Mouse (Mus musculus): ENCODE measurements around the gene Msl1.
"Not testable (repeated sequence)": the region's sequence is repeated elsewhere in the genome, so short reads cannot be mapped to it uniquely, and the experiment has no call there.

Gene Msl1

GRCm38 (mm10) chr11:98794469-98795014 is 774 bp upstream of the Msl1 start:
- DNase-seq (ENCODE audit: extremely low spot score, low read depth, low spot score): no peak

GRCm38 (mm10) chr11:98795714-98796514 is 598 bp downstream of the Msl1 start:
- DNase-seq (ENCODE audit: extremely low spot score, low read depth, low spot score): no peak

- no peak for DNase-seq (ENCODE audit: extremely low spot score, low read depth, low spot score)
Measured at GRCm38 (mm10) chr11:98796515-98797216, 1.4 kb downstream of the Msl1 start.

- DNase-seq (ENCODE audit: extremely low spot score, low read depth, low spot score): no peak
Measured at GRCm38 (mm10) chr11:98797306-98797705, 2.0 kb downstream of the Msl1 start.

GRCm38 (mm10) chr11:98797909-98798308 is 2.6 kb downstream of the Msl1 start:
- DNase-seq (ENCODE audit: extremely low spot score, low read depth, low spot score): no peak

- no peak for DNase-seq (ENCODE audit: extremely low spot score, low read depth, low spot score)
Measured at GRCm38 (mm10) chr11:98804605-98805004, 9.3 kb downstream of the Msl1 start, which contains the start of gene Casc3. Casc3 (plus strand) TSS chr11:98804905.

GRCm38 (mm10) chr11:98808417-98808816 is 13.1 kb downstream of the Msl1 start:
- DNase-seq (ENCODE audit: extremely low spot score, low read depth, low spot score): no peak

GRCm38 (mm10) chr11:98809457-98810290 is 14.4 kb downstream of the Msl1 start:
- DNase-seq (ENCODE audit: extremely low spot score, low read depth, low spot score): peak; percentile 94

- DNase-seq (ENCODE audit: extremely low spot score, low read depth, low spot score): no peak
Measured at GRCm38 (mm10) chr11:98810686-98811085, 15.4 kb downstream of the Msl1 start.

GRCm38 (mm10) chr11:98816706-98817239 is 21.5 kb downstream of the Msl1 start:
- no peak for DNase-seq (ENCODE audit: extremely low spot score, low read depth, low spot score)

- no peak for DNase-seq (ENCODE audit: extremely low spot score, low read depth, low spot score)
Measured at GRCm38 (mm10) chr11:98820968-98821367, 25.7 kb downstream of the Msl1 start.

GRCm38 (mm10) chr11:98826071-98826470 is 30.8 kb downstream of the Msl1 start:
- not testable (repeated sequence) for DNase-seq (ENCODE audit: extremely low spot score, low read depth, low spot score)

GRCm38 (mm10) chr11:98827877-98828276 is 32.6 kb downstream of the Msl1 start:
- no peak for DNase-seq (ENCODE audit: extremely low spot score, low read depth, low spot score)

GRCm38 (mm10) chr11:98829091-98829775 is 33.9 kb downstream of the Msl1 start:
- DNase-seq (ENCODE audit: extremely low spot score, low read depth, low spot score): no peak

- no peak for DNase-seq (ENCODE audit: extremely low spot score, low read depth, low spot score)
Measured at GRCm38 (mm10) chr11:98829875-98830274, 34.6 kb downstream of the Msl1 start.

GRCm38 (mm10) chr11:98835296-98835695 is 40.0 kb downstream of the Msl1 start:
- DNase-seq (ENCODE audit: extremely low spot score, low read depth, low spot score): no peak

GRCm38 (mm10) chr11:98835725-98836124 is 40.4 kb downstream of the Msl1 start:
- DNase-seq (ENCODE audit: extremely low spot score, low read depth, low spot score): no peak

- DNase-seq (ENCODE audit: extremely low spot score, low read depth, low spot score): no peak
Measured at GRCm38 (mm10) chr11:98836128-98836527, 40.8 kb downstream of the Msl1 start.

- no peak for DNase-seq (ENCODE audit: extremely low spot score, low read depth, low spot score)
Measured at GRCm38 (mm10) chr11:98836651-98837141, 41.4 kb downstream of the Msl1 start, which contains the start of gene Rapgefl1. Rapgefl1 (plus strand) TSS chr11:98836785.

GRCm38 (mm10) chr11:98837231-98837704 is 42.0 kb downstream of the Msl1 start:
- no peak for DNase-seq (ENCODE audit: extremely low spot score, low read depth, low spot score)
